Mouse (Mus musculus) C2C12 (cell line): ENCODE measurements around the gene Tigd2. TPM values are rescaled to one million over a fixed set of nuclear protein-coding genes. Genes with fewer than 3 reads are reported as not detected.

ENCODE experiments used
- H3K27me3 ChIP-seq: one replicate; pipeline ENCODE4 v1.6.1; 2011; ENCODE audit not compliant: control insufficient read depth, insufficient read depth, insufficient read length
- H3K36me3 ChIP-seq: one replicate; pipeline ENCODE4 v1.6.1; 2011; ENCODE audit not compliant: control insufficient read depth, insufficient read depth
- H3K4me3 ChIP-seq: one replicate; pipeline ENCODE4 v1.5.1; 2011; ENCODE audit warnings: mild to moderate bottlenecking, control low read depth; ENCODE audit not compliant: poor library complexity, insufficient read depth, severe bottlenecking
- H3K79me2 ChIP-seq: one replicate; pipeline ENCODE4 v1.6.1; 2011; ENCODE audit not compliant: control insufficient read depth, insufficient read depth
- H3K79me3 ChIP-seq: one replicate; pipeline ENCODE4 v1.6.1; 2011; ENCODE audit warnings: low read depth, control low read depth
- H3ac ChIP-seq: one replicate; pipeline ENCODE3; 2011; ENCODE audit warnings: low read depth; ENCODE audit not compliant: control insufficient read depth, insufficient read length
- CEBPB ChIP-seq: IDR thresholded peaks from one replicate; pipeline ENCODE4 v1.6.1; 2011; ENCODE audit warnings: low read depth, mild to moderate bottlenecking, control low read depth, moderate library complexity
- CTCF ChIP-seq: IDR thresholded peaks from one replicate; pipeline ENCODE4 v1.5.1; 2011; ENCODE audit not compliant: control insufficient read depth, insufficient read depth, insufficient read length
- FOSL1 ChIP-seq: IDR thresholded peaks from one replicate; pipeline ENCODE4 v1.8.0; 2011; ENCODE audit warnings: mild to moderate bottlenecking, low read length; ENCODE audit not compliant: poor library complexity, insufficient read depth, severe bottlenecking
- MAX ChIP-seq: IDR thresholded peaks from one replicate; pipeline ENCODE4 v1.6.1; 2011; ENCODE audit warnings: mild to moderate bottlenecking, control low read depth
- MYOD1 ChIP-seq: IDR thresholded peaks from one replicate; pipeline ENCODE4 v1.6.1; 2011; ENCODE audit warnings: low read depth; ENCODE audit not compliant: control insufficient read depth, insufficient read length
- MYOG ChIP-seq: IDR thresholded peaks from one replicate; pipeline ENCODE4 v1.6.1; 2011; ENCODE audit not compliant: control insufficient read depth, insufficient read length; ENCODE audit errors: extremely low read depth
- USF1 ChIP-seq: IDR thresholded peaks from one replicate; pipeline ENCODE4 v1.6.1; 2011; ENCODE audit warnings: low read depth, mild to moderate bottlenecking, control low read depth, moderate library complexity
- polyA plus RNA-seq: library from polyadenylated mRNA; unstranded; fragments of >200 nt; fragmentation: generic; extraction: Trizol; gene quantifications from one replicate; pipeline ENCODE4 v1.2.1, GENCODE M21; 2012; ENCODE audit warnings: missing spikeins

Tigd2 gene
- polyA plus RNA-seq, 1 experiment = 2.9 TPM

DNA sequence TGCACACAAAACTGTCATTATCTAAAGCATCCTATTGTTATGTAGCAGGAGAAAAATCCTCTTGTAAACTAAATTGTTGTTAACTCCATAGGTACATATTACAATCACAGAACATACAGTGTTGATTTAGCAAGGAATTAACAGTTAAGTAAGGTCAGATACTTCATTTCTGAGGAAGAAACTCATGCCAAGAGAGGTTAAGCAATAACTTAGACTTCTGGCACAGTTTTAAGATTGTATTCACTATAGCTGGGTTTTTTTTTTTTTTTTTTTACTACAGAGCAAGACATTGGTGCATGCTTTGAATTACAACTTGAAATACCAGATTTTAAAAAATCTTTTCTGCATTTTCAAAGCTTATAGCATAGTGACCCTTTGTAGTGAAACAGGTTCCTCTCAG is 24.5 kb downstream of the Tigd2 start:
- Histone ChIP-seq H3K79me3 (no peaks in the 10 kb centered on the region), H3K4me3 (no peak overlapping the region), H3K79me2 (no peaks in the 10 kb centered on the region), H3K36me3 (no peaks in the 10 kb centered on the region), H3ac (no peak overlapping the region), H3K27me3 (no peaks in the 10 kb centered on the region)
- TF ChIP-seq CEBPB (no peak), MAX (no peak), USF1 (no peak), MYOG (no peak), MYOD1 (no peak), FOSL1 (no peak), CTCF (no peak)

DNA sequence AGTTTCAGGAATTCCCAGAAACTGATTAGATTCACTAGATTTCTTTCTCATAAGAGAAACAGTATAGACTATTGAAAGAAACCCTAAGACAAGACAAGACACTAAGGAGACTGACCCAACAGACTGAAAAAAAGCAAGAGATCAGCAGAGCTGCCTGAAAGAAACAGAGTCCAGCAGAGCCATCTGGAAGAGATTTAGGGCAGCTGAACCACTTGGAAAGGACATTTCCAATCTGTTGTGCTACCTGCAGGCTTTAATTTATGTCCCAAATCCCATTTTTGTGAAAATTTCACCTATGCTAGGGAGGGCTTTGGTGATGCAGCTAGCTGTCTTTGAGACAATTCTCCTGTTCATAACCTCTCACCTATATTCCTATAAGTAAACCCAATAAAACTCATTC is 25.0 kb downstream of the Tigd2 start:
- Histone ChIP-seq H3K27me3 (no peaks in the 10 kb centered on the region), H3K79me3 (no peaks in the 10 kb centered on the region), H3ac (no peak overlapping the region), H3K79me2 (no peaks in the 10 kb centered on the region), H3K36me3 (no peaks in the 10 kb centered on the region), H3K4me3 (no peak overlapping the region)
- TF ChIP-seq CTCF = no peak
- no peak for TF ChIP-seq USF1
- TF ChIP-seq MYOD1 = no peak
- TF ChIP-seq MAX = no peak
- TF ChIP-seq CEBPB = no peak

GRCm38 (mm10) chr6:59249675-59250074 is 41.0 kb downstream of the Tigd2 start:
- Histone ChIP-seq H3K27me3 (no peaks in the 10 kb centered on the region), H3ac (no peak overlapping the region), H3K4me3 (no peak overlapping the region), H3K79me2 (no peaks in the 10 kb centered on the region), H3K79me3 (no peaks in the 10 kb centered on the region), H3K36me3 (no peaks in the 10 kb centered on the region)
- TF ChIP-seq USF1 (no peak), FOSL1 (no peak), MYOD1 (no peak), MYOG (no peak), CTCF (no peak), MAX (no peak), CEBPB (no peak)

DNA sequence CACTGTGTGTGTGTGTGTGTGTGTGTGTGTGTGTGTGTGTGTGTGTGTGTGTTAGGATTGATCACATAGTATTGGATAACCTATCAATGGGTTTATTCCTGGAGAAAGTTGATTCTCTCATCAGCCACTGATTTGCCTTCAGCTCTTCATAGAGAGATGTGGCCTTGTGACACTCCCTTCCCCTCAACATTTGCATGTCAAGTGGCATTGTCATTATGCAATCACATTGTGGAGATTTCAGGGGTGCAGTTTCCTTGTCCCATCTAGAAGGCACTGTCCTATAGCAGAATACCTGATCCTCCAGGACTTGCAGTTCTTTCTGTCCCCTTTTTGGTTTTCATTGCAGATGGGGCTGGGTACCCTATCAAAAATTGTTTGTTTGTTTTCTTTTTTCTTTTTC is 41.9 kb downstream of the Tigd2 start:
- Histone ChIP-seq H3ac (no peak overlapping the region), H3K4me3 (no peak overlapping the region), H3K36me3 (no peaks in the 10 kb centered on the region), H3K79me3 (no peaks in the 10 kb centered on the region), H3K79me2 (no peaks in the 10 kb centered on the region), H3K27me3 (no peaks in the 10 kb centered on the region)
- TF ChIP-seq MYOD1 (no peak), CEBPB (no peak), FOSL1 (no peak), USF1 (no peak), MAX (no peak), CTCF (no peak), MYOG (no peak)

DNA sequence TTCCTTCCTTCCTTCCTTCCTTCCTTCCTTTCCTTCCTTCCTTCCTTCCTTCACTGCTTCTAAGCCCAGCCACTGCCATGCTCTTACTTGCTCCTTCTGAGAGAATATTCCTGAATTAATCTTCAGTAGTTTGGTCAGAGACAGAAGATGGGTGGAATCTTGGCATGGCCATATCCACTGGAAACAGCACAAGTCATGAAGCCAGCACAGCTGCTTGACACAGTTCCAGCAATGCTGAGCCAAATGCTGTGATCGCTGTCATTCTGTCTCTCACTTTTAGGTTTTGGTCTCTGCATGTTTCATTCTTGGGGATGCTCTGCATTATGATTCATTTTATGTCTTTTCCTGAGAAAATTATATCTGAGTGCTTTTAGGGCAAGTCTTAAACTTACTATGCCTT is 47.2 kb downstream of the Tigd2 start:
- TF ChIP-seq USF1 = no peak
- no peak for TF ChIP-seq CEBPB
- no peak for TF ChIP-seq MYOD1
- TF ChIP-seq CTCF = no peak
- no peak for TF ChIP-seq MAX
- no peak for TF ChIP-seq FOSL1
- TF ChIP-seq MYOG = no peak
- no peak overlapping the region for H3K4me3 ChIP-seq
- no peaks in the 10 kb centered on the region for H3K79me2 ChIP-seq
- no peaks in the 10 kb centered on the region for H3K36me3 ChIP-seq
- H3K79me3 ChIP-seq = no peaks in the 10 kb centered on the region
- no peaks in the 10 kb centered on the region for H3K27me3 ChIP-seq
- no peak overlapping the region for H3ac ChIP-seq

Other genes with a start within 250 kb of the Tigd2 start
- 0.12 TPM for gene Fam13a, start 184.3 kb upstream of the Tigd2 start, polyA plus RNA-seq
- 0.32 TPM for gene Gprin3, start 217.4 kb downstream of the Tigd2 start, polyA plus RNA-seq